Mouse (Mus musculus): ENCODE results near the gene Olfr351.

- TF ChIP-seq EP300 (optimal IDR thresholded peaks at IDR 0.05), result no peak
- no peak for TF ChIP-seq CTCF (IDR thresholded peaks at IDR 0.05; ENCODE audit: low read depth)
Measured at GRCm38 (mm10) chr2:36846010-36846409, 16.4 kb downstream of the Olfr351 start, which contains the start of gene Olfr350.
